Mouse (Mus musculus) monocyte, adult 5-6 weeks (primary cell): ENCODE measurements at regions not wholly inside any gene's neighbourhood (a gene's known extent, or its start where the extent isn't known, plus 50 kb on each side); places are given as distances from the start of the nearest gene placed in this dataset.

ENCODE experiments used
- ATAC-seq: fragments of 153-309, 156-312 bp; replicated peaks from 2 replicates; pipeline ENCODE4 v1.8.0; 2017; ENCODE audit warnings: mild to moderate bottlenecking; ENCODE audit not compliant: low TSS enrichment, insufficient number of reproducible peaks, severe bottlenecking, poor library complexity, low FRiP score

DNA sequence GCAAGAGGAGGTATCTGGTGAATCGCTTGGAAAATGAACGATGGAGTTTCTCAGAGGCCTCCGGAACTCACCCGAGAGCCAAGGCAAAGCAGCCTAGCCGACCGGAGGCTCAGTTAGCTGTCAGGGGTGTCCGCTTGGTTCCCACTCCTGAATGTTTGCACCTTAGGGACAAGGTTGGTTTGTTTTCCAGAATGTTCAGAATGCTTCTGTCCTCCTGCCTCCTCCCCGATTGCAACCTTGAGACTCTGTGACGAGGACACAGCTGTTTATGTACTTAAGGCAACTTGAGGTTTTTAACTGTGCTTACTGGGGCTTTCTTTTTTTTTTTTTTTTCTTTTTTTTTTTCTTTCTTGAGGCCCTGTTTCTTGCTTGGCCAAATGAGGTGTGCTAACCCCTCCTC lies 281.1 kb upstream of the Tbx3 start:
- ATAC-seq: no peak

DNA sequence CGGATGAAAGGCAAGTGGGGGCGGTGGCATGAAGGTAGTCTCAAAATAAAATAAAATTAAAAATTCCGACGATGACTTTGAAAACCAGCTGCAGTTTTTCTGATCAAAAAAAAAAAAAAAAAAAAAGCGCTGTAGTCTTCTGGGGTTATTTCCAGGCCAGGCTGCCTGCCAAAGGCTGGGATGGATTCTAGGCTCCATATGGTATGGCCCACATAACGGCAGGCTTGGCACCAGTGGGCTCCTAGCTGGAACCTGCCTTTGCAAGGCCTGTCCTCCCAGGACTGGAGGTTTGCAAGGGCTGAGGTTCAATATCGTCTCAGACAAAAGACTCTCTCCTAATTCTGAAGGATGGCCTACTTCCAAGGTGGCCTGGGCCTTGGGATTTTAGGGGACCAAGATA lies 280.6 kb upstream of the Tbx3 start:
- no peak for ATAC-seq

- ATAC-seq: no peak
Measured at GRCm38 (mm10) chr5:119398475-119398874, 272.0 kb upstream of the Tbx3 start.

DNA sequence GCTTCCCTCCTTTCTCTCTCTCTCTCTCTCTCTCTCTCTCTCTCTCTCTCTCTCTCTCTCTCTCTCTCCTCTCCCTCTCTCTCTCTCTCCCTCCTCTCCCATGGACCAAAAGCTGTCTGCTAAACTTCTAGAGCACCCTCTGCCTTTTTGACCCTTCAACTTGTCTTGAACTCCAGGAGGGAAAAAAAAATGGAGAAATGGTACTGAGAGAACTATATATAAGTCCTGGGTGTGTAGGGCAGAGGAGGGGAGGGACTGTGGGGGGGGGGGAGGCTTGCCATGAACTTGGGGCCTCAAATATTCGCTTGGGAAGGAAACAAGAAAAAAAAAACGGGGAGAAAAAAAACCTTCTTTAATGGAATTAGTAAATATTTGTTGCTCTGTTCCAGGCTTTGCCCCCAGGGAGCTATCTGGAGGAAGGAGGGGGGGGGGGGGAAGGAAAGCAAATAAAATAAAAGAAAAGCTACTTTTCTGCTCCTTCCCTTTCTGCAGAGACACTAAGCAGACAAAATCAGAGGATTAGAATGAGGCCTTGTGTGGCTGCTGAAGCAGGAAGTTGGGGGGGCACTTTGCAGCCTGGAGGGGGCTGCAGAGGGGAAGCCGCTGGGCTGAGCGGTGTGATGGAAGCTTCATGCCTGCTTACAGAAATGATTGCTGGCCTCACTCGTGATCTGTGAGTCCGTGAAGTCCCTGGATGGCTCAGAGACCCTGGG lies 270.1 kb upstream of the Tbx3 start:
- no peak for ATAC-seq

DNA sequence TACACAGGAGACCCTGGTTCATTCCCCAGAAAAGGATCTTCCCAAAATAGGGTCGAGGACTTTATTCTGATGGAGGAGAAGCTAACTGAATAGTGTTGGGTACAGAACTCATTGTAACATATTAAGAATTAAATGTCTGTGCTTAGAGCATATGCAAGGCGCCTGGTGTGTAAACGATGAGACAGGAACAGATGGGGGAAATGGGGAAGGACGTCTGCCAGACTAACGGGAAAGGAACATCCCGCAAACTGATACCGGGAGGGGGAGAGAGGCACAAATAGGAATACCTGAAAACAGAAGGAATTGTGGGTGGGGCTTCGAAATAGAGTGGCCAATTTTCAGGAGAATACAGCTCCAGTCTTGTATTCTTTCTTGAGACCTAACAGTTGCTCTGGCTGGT lies 268.6 kb upstream of the Tbx3 start:
- ATAC-seq: no peak

- no peak for ATAC-seq
Measured at GRCm38 (mm10) chr5:119402651-119403050, 267.8 kb upstream of the Tbx3 start.

GRCm38 (mm10) chr5:119410966-119411365 lies 259.5 kb upstream of the Tbx3 start:
- ATAC-seq: no peak

- ATAC-seq: no peak
Measured at GRCm38 (mm10) chr5:119415835-119416234, 254.6 kb upstream of the Tbx3 start.

- ATAC-seq: no peak
Measured at GRCm38 (mm10) chr5:119418486-119418885, 252.0 kb upstream of the Tbx3 start.

GRCm38 (mm10) chr5:119427511-119428019 lies 242.9 kb upstream of the Tbx3 start:
- no peak for ATAC-seq

DNA sequence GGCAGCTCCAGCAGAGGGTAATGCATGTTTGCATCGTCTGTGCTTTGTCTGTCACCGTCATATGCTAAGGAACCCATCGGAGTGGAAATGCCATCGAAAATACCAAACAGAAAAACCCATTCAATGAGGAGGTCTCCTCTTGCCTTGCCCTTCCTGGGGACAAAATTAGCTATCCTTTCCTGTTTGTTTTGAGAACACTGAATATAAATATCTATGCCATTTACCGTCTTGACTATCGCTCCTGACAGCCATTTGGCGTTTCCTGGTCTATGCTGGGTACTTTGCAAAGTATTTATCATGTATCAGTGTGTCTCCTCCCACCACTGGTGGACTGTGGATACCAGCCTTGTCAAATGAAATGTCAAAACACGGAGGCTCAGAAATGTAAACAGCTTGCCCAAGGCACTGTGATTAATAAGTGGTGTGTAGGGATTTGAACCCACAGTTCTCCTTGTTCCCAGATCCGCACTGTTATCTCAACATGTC lies 239.2 kb upstream of the Tbx3 start:
- ATAC-seq: no peak

DNA sequence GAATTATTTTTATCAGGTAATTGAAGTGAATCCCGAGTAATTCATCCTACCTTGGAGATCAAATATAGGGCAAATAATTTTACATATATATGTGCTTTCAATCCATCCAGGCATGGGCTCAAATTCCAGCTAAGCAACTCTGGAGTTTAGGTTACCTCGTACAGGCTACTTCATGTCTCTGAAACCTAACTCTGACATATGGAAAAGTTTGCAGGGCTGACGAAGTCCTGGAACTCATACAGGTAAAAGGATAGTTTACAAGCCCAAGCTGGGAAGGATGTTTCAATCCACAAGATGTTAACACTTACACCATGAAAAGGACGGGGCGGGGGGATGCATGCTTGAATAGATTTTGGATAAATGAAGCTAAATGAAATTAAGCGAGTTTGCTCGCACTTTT lies 235.9 kb upstream of the Tbx3 start:
- no peak for ATAC-seq

GRCm38 (mm10) chr5:119448494-119448893 lies 222.0 kb upstream of the Tbx3 start:
- ATAC-seq: no peak

- no peak for ATAC-seq
Measured at GRCm38 (mm10) chr5:119449166-119449565, 221.3 kb upstream of the Tbx3 start.

DNA sequence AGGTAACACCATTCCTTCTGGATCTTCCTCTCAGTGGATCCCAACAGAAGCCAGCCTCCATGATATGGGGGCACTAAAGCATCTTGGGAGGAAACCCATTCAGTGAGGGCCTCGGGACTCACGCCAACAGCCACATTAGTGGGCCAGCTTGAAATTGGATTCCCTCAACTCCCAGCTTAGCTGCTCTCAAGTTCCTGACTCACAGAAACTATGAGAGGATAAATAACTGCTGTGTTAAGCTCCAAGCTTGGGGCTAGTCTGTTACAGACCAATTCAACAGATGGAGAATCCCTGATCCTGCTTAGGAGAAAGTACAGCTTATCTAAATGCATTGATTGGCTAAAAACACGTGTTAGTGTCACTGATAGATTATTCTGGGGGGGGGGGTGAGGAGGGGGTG lies 210.7 kb upstream of the Tbx3 start:
- ATAC-seq: no peak

GRCm38 (mm10) chr5:119462659-119463530 lies 207.6 kb upstream of the Tbx3 start:
- ATAC-seq: no peak

DNA sequence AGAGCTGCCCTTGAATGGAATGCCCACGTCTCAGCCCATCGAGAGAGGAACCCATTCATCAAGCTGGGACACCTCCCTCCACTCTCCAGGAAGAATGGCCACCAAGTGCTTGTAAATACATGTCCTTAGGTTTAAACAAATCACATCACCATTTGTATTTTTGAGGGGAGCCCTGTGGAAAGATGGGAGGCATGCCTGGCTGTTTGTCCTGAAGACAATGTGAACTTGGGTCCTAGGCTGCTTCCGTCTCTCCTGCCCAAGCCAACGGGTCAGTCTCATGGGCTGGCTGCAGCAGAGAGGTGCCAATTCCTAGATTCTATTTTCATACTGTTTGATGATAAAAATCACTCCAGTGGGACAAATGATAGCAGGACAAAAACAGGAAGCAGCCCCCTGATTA lies 205.9 kb upstream of the Tbx3 start:
- no peak for ATAC-seq

- ATAC-seq: no peak
Measured at GRCm38 (mm10) chr5:119467346-119468085, 203.0 kb upstream of the Tbx3 start.

- no peak for ATAC-seq
Measured at GRCm38 (mm10) chr5:119477926-119478325, 192.5 kb upstream of the Tbx3 start.
